In genomic region chr11:53580562-53580961, GRCm38 (mm10) we compare ENCODE assay signal across 34 mouse cellular contexts. TPM values are rescaled to one million over a fixed set of nuclear protein-coding genes. Genes with fewer than 3 reads are reported as not detected.
DNase-seq lines count a peak whose midpoint lies in the region; ATAC-seq and TF ChIP-seq lines count a peak whose summit lies in the region.
"Had no signal": no experiment of that assay in that cellular context is flagged by ENCODE, and none has a peak within 500 bp of the region (broad histone marks: within the 10 kb centered on the region; RNA-seq: fewer than 3 reads in every experiment).

No protein-coding gene starts in this region.

- peak; percentile 38 for TF ChIP-seq CTCF in forebrain, postnatal 0 days (IDR thresholded peaks at IDR 0.05; ENCODE audit: low read depth)
- TF ChIP-seq CTCF in layer of hippocampus, adult 2 months (conservative IDR thresholded peaks at IDR 0.05), result peak; percentile 44
- TF ChIP-seq CTCF in MEL (IDR thresholded peaks at IDR 0.05 in 2 of 3, conservative IDR thresholded peaks at IDR 0.05 in 1 of 3; ENCODE audit: control insufficient read depth in 1 of 3, insufficient read depth in 1 of 3, low read depth in 2 of 3, low read length in 3 of 3, poor library complexity in 1 of 3, severe bottlenecking in 1 of 3), result peak; percentile 22 to 53 (median 30); a peak in 4 of 6 replicates

- DNase-seq in forebrain, postnatal 0 days, result no peak
- DNase-seq in layer of hippocampus, adult 2 months (ENCODE audit: low spot score in 2 of 2), result no peak
- DNase-seq in layer of hippocampus, adult 9-10 months (ENCODE audit: low spot score), result no peak
- peak; percentile 21 for DNase-seq in 416B (ENCODE audit: low read depth)
- DNase-seq in MEL (ENCODE audit: low read depth, low spot score), result peak; percentile 56
- no peak for DNase-seq in spleen, adult 12 weeks (ENCODE audit: low spot score)
- DNase-seq in thymus, adult 18-20 months, result no peak
- DNase-seq: adrenal gland, adult 8-10 months; cerebellum, adult 18-20 months; cerebellum, postnatal 25 days; embryo, embryonic 11 days; kidney, adult 8-10 months; kidney, postnatal 10 days; lung, postnatal 4 days had no signal

- no peaks in the 10 kb centered on the region for H3K9me3 ChIP-seq in forebrain, postnatal 0 days (ENCODE audit: low read length)
- no peaks in the 10 kb centered on the region for H3K9me3 ChIP-seq in forebrain, embryonic 15.5 days
- no peaks in the 10 kb centered on the region for H3K9me3 ChIP-seq in MEL (replicated peaks; ENCODE audit: insufficient read depth, low read length)
- H3K9me3 ChIP-seq: embryonic facial prominence, embryonic 13.5 days; forebrain, embryonic 12.5 days; hindbrain, embryonic 13.5 days; limb, embryonic 13.5 days; liver, embryonic 15.5 days; neural tube, embryonic 15.5 days had no signal

- no peak for TF ChIP-seq EP300 in MEL (IDR thresholded peaks at IDR 0.05; ENCODE audit: low read depth in 1 of 2, low read length in 2 of 2)

- no peaks in the 10 kb centered on the region for H3K79me2 ChIP-seq in MEL (ENCODE audit: control insufficient read depth, insufficient read depth, low read length, poor library complexity)

- peaks cover 64% of the 10 kb centered on the region for H3K36me3 ChIP-seq in forebrain, postnatal 0 days (ENCODE audit: insufficient read depth)
- H3K36me3 ChIP-seq in forebrain, embryonic 15.5 days, result peaks cover 61% of the 10 kb centered on the region
- peaks cover 0 to 3% of the 10 kb centered on the region in 2 experiments; a peak in 2 of 4 replicates for H3K36me3 ChIP-seq in MEL (ENCODE audit: control insufficient read depth in 1 of 2, insufficient read depth in 2 of 2, low read length in 2 of 2)

- no peak overlapping the region for H3K4me3 ChIP-seq in forebrain, postnatal 0 days (ENCODE audit: low read depth, low read length)
- no peak overlapping the region for H3K4me3 ChIP-seq in forebrain, embryonic 15.5 days
- no peak overlapping the region for H3K4me3 ChIP-seq in layer of hippocampus, adult 2 months
- H3K4me3 ChIP-seq in MEL (ENCODE audit: control insufficient read depth in 1 of 2, insufficient read depth in 1 of 2, low read depth in 2 of 2, low read length in 2 of 2), result no peak overlapping the region
- H3K4me3 ChIP-seq: embryonic facial prominence, embryonic 13.5 days; erythroblast, embryonic 14.5 days; forebrain, embryonic 12.5 days; hindbrain, embryonic 13.5 days; limb, embryonic 13.5 days; liver, embryonic 15.5 days; neural tube, embryonic 15.5 days had no signal

- no peaks in the 10 kb centered on the region for H3K27me3 ChIP-seq in forebrain, postnatal 0 days (ENCODE audit: insufficient read depth, low read length)
- no peaks in the 10 kb centered on the region for H3K27me3 ChIP-seq in forebrain, embryonic 15.5 days
- H3K27me3 ChIP-seq in MEL (ENCODE audit: control insufficient read depth in 1 of 2, insufficient read depth in 2 of 2, low read length in 2 of 2), result no peaks in the 10 kb centered on the region
- H3K27me3 ChIP-seq: embryonic facial prominence, embryonic 13.5 days; forebrain, embryonic 12.5 days; hindbrain, embryonic 13.5 days; limb, embryonic 13.5 days; liver, embryonic 15.5 days; neural tube, embryonic 15.5 days had no signal

- no peak for TF ChIP-seq POLR2A in MEL (IDR thresholded peaks at IDR 0.05; ENCODE audit: control insufficient read depth in 1 of 2, insufficient read depth in 1 of 2, low read depth in 1 of 2, low read length in 2 of 2, poor library complexity in 1 of 2)

- no peaks in the 10 kb centered on the region for H3K4me1 ChIP-seq in forebrain, postnatal 0 days (ENCODE audit: insufficient read depth)
- H3K4me1 ChIP-seq in forebrain, embryonic 15.5 days, result no peaks in the 10 kb centered on the region
- H3K4me1 ChIP-seq in MEL (ENCODE audit: control insufficient read depth in 1 of 2, insufficient read depth in 2 of 2, low read length in 2 of 2), result no peaks in the 10 kb centered on the region; a peak in 1 of 4 replicates
- H3K4me1 ChIP-seq: embryonic facial prominence, embryonic 13.5 days; forebrain, embryonic 12.5 days; hindbrain, embryonic 13.5 days; limb, embryonic 13.5 days; neural tube, embryonic 15.5 days had no signal

- no peak overlapping the region for H3K27ac ChIP-seq in forebrain, postnatal 0 days (ENCODE audit: low read depth, low read length)
- no peak overlapping the region for H3K27ac ChIP-seq in forebrain, embryonic 15.5 days (replicated peaks)
- no peak overlapping the region for H3K27ac ChIP-seq in layer of hippocampus, adult 2 months
- no peak overlapping the region for H3K27ac ChIP-seq in MEL (ENCODE audit: control insufficient read depth, low read depth, low read length)
- H3K27ac ChIP-seq: embryonic facial prominence, embryonic 13.5 days; forebrain, embryonic 12.5 days; hindbrain, embryonic 13.5 days; limb, embryonic 13.5 days; liver, embryonic 15.5 days; neural tube, embryonic 15.5 days had no signal

- no peak overlapping the region for H3K4me2 ChIP-seq in forebrain, postnatal 0 days (ENCODE audit: low read depth)
- H3K4me2 ChIP-seq in forebrain, embryonic 15.5 days (replicated peaks), result no peak overlapping the region
- H3K4me2 ChIP-seq: embryonic facial prominence, embryonic 13.5 days; forebrain, embryonic 12.5 days; hindbrain, embryonic 13.5 days; limb, embryonic 13.5 days; liver, embryonic 15.5 days; neural tube, embryonic 15.5 days had no signal

- no peak for ATAC-seq in forebrain, postnatal 0 days
- ATAC-seq in forebrain, embryonic 15.5 days (replicated peaks), result no peak
- ATAC-seq: activated CD4-positive, CD25-positive, alpha-beta regulatory T cell, adult 4 months; inflammation-experienced regulatory T-cells, adult 6 months; midbrain, embryonic 16.5 days had no signal

- no peak overlapping the region for H3K9ac ChIP-seq in forebrain, postnatal 0 days
- no peak overlapping the region for H3K9ac ChIP-seq in forebrain, embryonic 15.5 days (replicated peaks)
- no peak overlapping the region for H3K9ac ChIP-seq in MEL (ENCODE audit: control insufficient read depth, low read depth, low read length, poor library complexity, severe bottlenecking)
- H3K9ac ChIP-seq: embryonic facial prominence, embryonic 13.5 days; forebrain, embryonic 12.5 days; hindbrain, embryonic 13.5 days; limb, embryonic 13.5 days; liver, embryonic 15.5 days; neural tube, embryonic 15.5 days had no signal

- peak; percentile 37 for TF ChIP-seq RAD21 in MEL (IDR thresholded peaks at IDR 0.05; ENCODE audit: low read depth, low read length)

- 95% methylated on average over 3 of the region's 3 CpGs for WGBS in forebrain, postnatal 0 days
- WGBS in forebrain, embryonic 15.5 days, result 93% methylated on average over 3 of the region's 3 CpGs

TF ChIP-seq in MEL, 35 proteins besides CTCF, POLR2A, EP300 and RAD21:
- TF ChIP-seq SMC3 (IDR thresholded peaks at IDR 0.05; ENCODE audit: low read depth, low read length), result peak; percentile 50
- 0 out of 2 replicates have a peak, but pooled peaks have one; percentile 39 for TF ChIP-seq ZC3H11A (IDR thresholded peaks at IDR 0.05; ENCODE audit: low read depth, low read length)
- no peak for TF ChIP-seq NRF1 (IDR thresholded peaks at IDR 0.05; ENCODE audit: insufficient read depth, low read depth, low read length, poor library complexity, severe bottlenecking)
TF ChIP-seq in MEL: peak in this region for 2.

RNA-seq across cellular contexts. Expression of gene Kif3a, which starts 13.4 kb away (rescaled TPM):
- 103 and 118 TPM in 2 replicates for total RNA-seq in forebrain, postnatal 0 days (2014; rRNA removed)
- polyA plus RNA-seq in forebrain, postnatal 0 days (2015; fragmentation: Nextera tagmentation; extraction: Ambion mirVana), result 241 and 330 TPM in 2 replicates
- polyA plus RNA-seq in forebrain, embryonic 15.5 days (2015; fragmentation: Nextera tagmentation; extraction: Ambion mirVana), result 262 and 280 TPM in 2 replicates
- total RNA-seq in layer of hippocampus, adult 2 months (2021), result 100 to 1,000 TPM; 130 to 133 TPM
- total RNA-seq in MEL (2012; rRNA removed), result 13.6 and 14.2 TPM in 2 replicates
- 10 to 100 TPM; 17.1 to 88.3 TPM for polyA plus RNA-seq in MEL (2012; ENCODE audit: insufficient read depth in 1 of 2, insufficient read length in 2 of 2, low read depth in 1 of 2, low replicate concordance in 2 of 2, missing spikeins in 1 of 2)

RNA-seq across cellular contexts. Expression of gene Il4, which starts 37.9 kb away (rescaled TPM):
- total RNA-seq in forebrain, postnatal 0 days (2014; rRNA removed), result not detected in 2 replicates
- 2.5 and 3.4 TPM in 2 replicates for polyA plus RNA-seq in forebrain, postnatal 0 days (2015; fragmentation: Nextera tagmentation; extraction: Ambion mirVana)
- 3.9 and 4.3 TPM in 2 replicates for polyA plus RNA-seq in forebrain, embryonic 15.5 days (2015; fragmentation: Nextera tagmentation; extraction: Ambion mirVana)
- not detected for total RNA-seq in layer of hippocampus, adult 2 months (2021)
- 9.4 and 10.4 TPM in 2 replicates for total RNA-seq in MEL (2012; rRNA removed)
- polyA plus RNA-seq in MEL (2012; ENCODE audit: insufficient read depth in 1 of 2, insufficient read length in 2 of 2, low read depth in 1 of 2, low replicate concordance in 2 of 2, missing spikeins in 1 of 2), result 1 to 10 TPM in 1 of 2 experiments, not detected in 1; 4.3 TPM
- total RNA-seq: adrenal gland, adult 8-10 months; gastrocnemius, adult 8-10 months; heart, postnatal 25 days; layer of hippocampus, postnatal 25 days; left cerebral cortex, postnatal 14 days had no signal
- polyA plus RNA-seq: erythroblast, embryonic 14.5 days; frontal cortex, adult 2 months; small intestine, adult 2 months had no signal

RNA-seq across cellular contexts. Expression of gene Il13, which starts 53.9 kb away (rescaled TPM):
- not detected in 2 replicates for total RNA-seq in forebrain, postnatal 0 days (2014; rRNA removed)
- not detected in 2 replicates for polyA plus RNA-seq in forebrain, postnatal 0 days (2015; fragmentation: Nextera tagmentation; extraction: Ambion mirVana)
- not detected in 2 replicates for polyA plus RNA-seq in forebrain, embryonic 15.5 days (2015; fragmentation: Nextera tagmentation; extraction: Ambion mirVana)
- not detected for total RNA-seq in layer of hippocampus, adult 2 months (2021)
- total RNA-seq in MEL (2012; rRNA removed), result not detected in 2 replicates
- not detected for polyA plus RNA-seq in MEL (2012; ENCODE audit: insufficient read depth in 1 of 2, insufficient read length in 2 of 2, low read depth in 1 of 2, low replicate concordance in 2 of 2, missing spikeins in 1 of 2)
- total RNA-seq: adrenal gland, adult 8-10 months; gastrocnemius, adult 8-10 months; granulocyte monocyte progenitor cell, adult 5-6 weeks; heart, postnatal 25 days; layer of hippocampus, postnatal 25 days; left cerebral cortex, postnatal 14 days had no signal
- polyA plus RNA-seq: activated CD4-positive, CD25-positive, alpha-beta regulatory T cell, adult 4 months; embryonic facial prominence, embryonic 13.5 days; erythroblast, embryonic 14.5 days; forebrain, embryonic 12.5 days; frontal cortex, adult 2 months; heart, embryonic 14.5 days; hindbrain, embryonic 13.5 days; inflammation-experienced regulatory T-cells, adult 6 months; liver, embryonic 15.5 days; lung, embryonic 16.5 days; midbrain, embryonic 16.5 days; neural tube, embryonic 15.5 days had no signal

Comparison
In these comparisons a context has a peak if more than half of its experiments do, and no peak if none do; other contexts are left out.
1. DNase-seq: peak in 416B (single experiment) and MEL (single experiment); none in forebrain, postnatal 0 days (single experiment), layer of hippocampus, adult 2 months (0 of 2), layer of hippocampus, adult 9-10 months (single experiment), spleen, adult 12 weeks (single experiment) and thymus, adult 18-20 months (0 of 2).
2. Peak in every context shown above with its lines, with median percentiles within 50 percentile points of each other: CTCF ChIP-seq.